9 mouse cellular contexts compared by ENCODE assay signal in the genomic region with DNA sequence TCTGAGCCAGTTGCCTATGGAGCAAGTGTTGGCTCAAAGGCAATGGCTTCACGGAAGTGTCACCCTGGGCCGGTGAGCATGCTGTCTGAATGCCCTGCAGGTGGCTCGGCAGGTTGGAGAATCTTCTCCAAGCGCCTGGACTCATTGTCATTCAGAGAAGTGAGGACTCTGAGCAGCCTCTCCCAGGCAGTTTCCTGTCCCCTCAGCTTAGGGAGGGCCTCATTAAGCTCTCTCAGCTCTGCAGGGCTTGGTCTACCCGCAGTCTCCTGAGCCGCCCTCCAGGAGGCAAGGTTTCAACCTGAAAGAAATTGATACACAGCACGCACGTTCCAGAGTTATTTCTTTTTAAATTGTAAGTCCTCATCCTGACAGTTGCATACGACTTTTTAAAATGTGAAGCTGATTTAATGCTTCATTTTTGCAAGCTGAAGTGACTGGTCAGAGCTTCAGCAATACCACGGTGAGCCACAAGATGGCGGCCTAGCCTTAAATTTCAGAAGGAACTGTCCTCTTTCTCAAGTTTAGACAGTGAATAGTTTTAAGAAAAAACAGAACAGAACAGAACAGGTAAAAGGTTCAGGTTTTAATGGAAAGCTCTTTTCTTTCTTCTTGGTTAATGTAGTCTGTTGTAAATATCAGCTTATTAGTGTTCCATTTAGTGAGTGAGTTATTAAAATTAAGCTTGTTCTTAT. TPM values are rescaled to one million over a fixed set of nuclear protein-coding genes. Genes with fewer than 3 reads are reported as not detected.
DNase-seq lines count a peak whose midpoint lies in the region; ATAC-seq lines count a peak whose summit lies in the region.
"Had no signal": no experiment of that assay in that cellular context is flagged by ENCODE, and none has a peak within 500 bp of the region (broad histone marks: within the 10 kb centered on the region; RNA-seq: fewer than 3 reads in every experiment).

No protein-coding gene starts in this region.

- H3K36me3 ChIP-seq in liver, embryonic 12.5 days = no peaks in the 10 kb centered on the region
- H3K36me3 ChIP-seq in midbrain, embryonic 15.5 days (replicated peaks) = no peaks in the 10 kb centered on the region
- H3K36me3 ChIP-seq: stomach, embryonic 15.5 days had no signal

- 21% methylated on average over 11 of the region's 11 CpGs for WGBS in liver, embryonic 12.5 days (ENCODE audit: insufficient replicate concordance)
- WGBS in midbrain, embryonic 15.5 days = 12% methylated on average over 11 of the region's 11 CpGs

- DNase-seq in liver = peak; percentile 74
- peak; percentile 88 to 92 for DNase-seq in cerebellum, postnatal 14 days
- DNase-seq in frontal cortex, postnatal 10 days (ENCODE audit: low spot score in 2 of 2) = peak; percentile 34 to 79
- peak; percentile 29 for DNase-seq in kidney, adult 11 months
- DNase-seq in left cerebral cortex, postnatal 36 days (ENCODE audit: low spot score in 2 of 2) = peak; percentile 69 to 82
- DNase-seq in spleen, postnatal 10 days (ENCODE audit: low spot score in 2 of 2) = peak; percentile 62 to 83

- no peaks in the 10 kb centered on the region for H3K27me3 ChIP-seq in liver, embryonic 12.5 days (replicated peaks)
- H3K27me3 ChIP-seq in midbrain, embryonic 15.5 days (replicated peaks) = no peaks in the 10 kb centered on the region
- H3K27me3 ChIP-seq: stomach, embryonic 15.5 days had no signal

- intact Hi-C loops in left cerebral cortex, postnatal 36 days (cut with DNase I) = loop anchor here (2.0 to 5.0 kb wide), 2 partner anchors 1003 to 1519 kb away; no protein-coding TSS in a partner anchor

- H3K4me1 ChIP-seq in liver, embryonic 12.5 days = peaks cover 4% of the 10 kb centered on the region; the same call in 1 of the 2 replicates
- H3K4me1 ChIP-seq in midbrain, embryonic 15.5 days = 0 out of 2 replicates have a peak, but pooled peaks cover 3% of the 10 kb centered on the region
- H3K4me1 ChIP-seq: stomach, embryonic 15.5 days had no signal

- H3K4me2 ChIP-seq in liver, embryonic 12.5 days = no peak overlapping the region
- H3K4me2 ChIP-seq in midbrain, embryonic 15.5 days = no peak overlapping the region; the same call in 1 of the 2 replicates
- H3K4me2 ChIP-seq: stomach, embryonic 15.5 days had no signal

- no peak for ATAC-seq in liver, embryonic 12.5 days
- peak; percentile 76 for ATAC-seq in midbrain, embryonic 15.5 days (replicated peaks)

- no peak overlapping the region for H3K27ac ChIP-seq in liver, embryonic 12.5 days
- no peak overlapping the region for H3K27ac ChIP-seq in midbrain, embryonic 15.5 days
- H3K27ac ChIP-seq: stomach, embryonic 15.5 days had no signal

- H3K9me3 ChIP-seq in liver, embryonic 12.5 days (replicated peaks) = no peaks in the 10 kb centered on the region
- H3K9me3 ChIP-seq in midbrain, embryonic 15.5 days = no peaks in the 10 kb centered on the region
- H3K9me3 ChIP-seq: stomach, embryonic 15.5 days had no signal

- H3K9ac ChIP-seq in liver, embryonic 12.5 days = no peak overlapping the region
- H3K9ac ChIP-seq in midbrain, embryonic 15.5 days = no peak overlapping the region
- H3K9ac ChIP-seq: stomach, embryonic 15.5 days had no signal

- no peak overlapping the region for H3K4me3 ChIP-seq in liver, embryonic 12.5 days
- H3K4me3 ChIP-seq in midbrain, embryonic 15.5 days = no peak overlapping the region
- H3K4me3 ChIP-seq: stomach, embryonic 15.5 days had no signal

RNA-seq across cellular contexts. Expression of gene Tdrd3, which starts 47.7 kb away (rescaled TPM):
- 13.5 and 14.1 TPM in 2 replicates for polyA plus RNA-seq in liver, embryonic 12.5 days (2016; fragmentation: Nextera tagmentation; extraction: Ambion mirVana)
- total RNA-seq in left cerebral cortex, postnatal 36 days (2021) = 10 to 100 TPM; 24.4 to 25.8 TPM
- 44.3 and 48.0 TPM in 2 replicates for polyA plus RNA-seq in midbrain, embryonic 15.5 days (2015; fragmentation: Nextera tagmentation; extraction: Ambion mirVana)

Comparison
In these comparisons a context has a peak if more than half of its experiments do, and no peak if none do; other contexts are left out.
1. DNase-seq: peak in every context shown above with its lines; median percentile 90 in cerebellum, postnatal 14 days; 76 in left cerebral cortex, postnatal 36 days; 74 in liver; 72 in spleen, postnatal 10 days; 56 in frontal cortex, postnatal 10 days; 29 in kidney, adult 11 months.